41 mouse cellular contexts compared by ENCODE assay signal in genomic region chr14:34516960-34517577, GRCm38 (mm10). TPM values are rescaled to one million over a fixed set of nuclear protein-coding genes. Genes with fewer than 3 reads are reported as not detected.
"Had no signal": no experiment of that assay in that cellular context is flagged by ENCODE, and none has a peak within 500 bp of the region (broad histone marks: within the 10 kb centered on the region; RNA-seq: fewer than 3 reads in every experiment).

No protein-coding gene starts in this region.

- H3K4me3 ChIP-seq: gastrocnemius, adult 2 months; heart, embryonic 10.5 days; heart, embryonic 13.5 days; heart, embryonic 15.5 days; hindbrain, embryonic 13.5 days; hindbrain, embryonic 15.5 days; kidney, embryonic 15.5 days; limb, embryonic 10.5 days; limb, embryonic 12.5 days; liver, embryonic 13.5 days had no signal

- H3K4me2 ChIP-seq: heart, embryonic 13.5 days; heart, embryonic 15.5 days; hindbrain, embryonic 13.5 days; hindbrain, embryonic 15.5 days; kidney, embryonic 15.5 days; limb, embryonic 12.5 days; liver, embryonic 11.5 days; liver, embryonic 13.5 days had no signal

- H3K9me3 ChIP-seq: heart, embryonic 10.5 days; heart, embryonic 15.5 days; hindbrain, embryonic 13.5 days; hindbrain, embryonic 15.5 days; kidney, embryonic 15.5 days; limb, embryonic 10.5 days; limb, embryonic 12.5 days; liver, embryonic 13.5 days had no signal

- H3K36me3 ChIP-seq: heart, embryonic 10.5 days; heart, embryonic 13.5 days; heart, embryonic 15.5 days; hindbrain, embryonic 13.5 days; hindbrain, embryonic 15.5 days; kidney, embryonic 15.5 days; limb, embryonic 10.5 days; limb, embryonic 12.5 days; liver, embryonic 13.5 days had no signal

- H3K9ac ChIP-seq: heart, embryonic 13.5 days; heart, embryonic 15.5 days; hindbrain, embryonic 13.5 days; hindbrain, embryonic 15.5 days; kidney, embryonic 15.5 days; limb, embryonic 12.5 days; liver, embryonic 13.5 days had no signal

- H3K27me3 ChIP-seq: hindbrain, embryonic 13.5 days; hindbrain, embryonic 15.5 days; limb, embryonic 12.5 days had no signal

- DNase-seq: gastrocnemius, adult 2 months; gastrocnemius, postnatal 10 days; gastrocnemius, postnatal 25 days; heart, adult 18-20 months; heart, postnatal 14 days; heart, postnatal 36 days; kidney, adult 18-20 months; kidney, adult 9 months; kidney, postnatal 10 days; kidney, postnatal 25 days; kidney, postnatal 4 days; layer of hippocampus, adult 9-11 months; layer of hippocampus, postnatal 36 days; liver; liver, embryonic 13.5 days had no signal

- H3K27ac ChIP-seq: gastrocnemius, adult 2 months; heart, embryonic 10.5 days; heart, embryonic 13.5 days; heart, embryonic 15.5 days; hindbrain, embryonic 13.5 days; hindbrain, embryonic 15.5 days; hindbrain, postnatal 0 days; limb, embryonic 10.5 days; limb, embryonic 12.5 days; liver, embryonic 13.5 days had no signal

- H3K4me1 ChIP-seq: hindbrain, embryonic 13.5 days; hindbrain, embryonic 15.5 days; kidney, embryonic 15.5 days; liver, embryonic 13.5 days had no signal

- ATAC-seq: hindbrain, postnatal 0 days had no signal

RNA-seq across cellular contexts. Expression of gene 9230112D13Rik, which starts 5.5 kb away (rescaled TPM):
- total RNA-seq: gastrocnemius, adult 2 months; gastrocnemius, postnatal 10 days; gastrocnemius, postnatal 25 days; gastrocnemius, postnatal 4 days; granulocyte monocyte progenitor cell, adult 5-6 weeks; heart, adult 18-20 months; heart, adult 8-10 months; heart, postnatal 14 days; heart, postnatal 36 days; hematopoietic stem cell, adult 5-6 weeks; hindbrain, postnatal 0 days; layer of hippocampus, adult 18-20 months; layer of hippocampus, adult 8-10 months; layer of hippocampus, postnatal 14 days; layer of hippocampus, postnatal 36 days; left cerebral cortex, adult 18-20 months; left cerebral cortex, adult 8-10 months; left cerebral cortex, postnatal 14 days; left cerebral cortex, postnatal 36 days had no signal
- polyA plus RNA-seq: frontal cortex, adult 2 months; heart, embryonic 10.5 days; heart, embryonic 13.5 days; heart, embryonic 15.5 days; heart, postnatal 0 days; hindbrain, embryonic 11.5 days; hindbrain, embryonic 13.5 days; hindbrain, embryonic 15.5 days; hindbrain, postnatal 0 days; intestine, embryonic 14.5 days; kidney, embryonic 15.5 days; limb, embryonic 10.5 days; limb, embryonic 12.5 days; limb, embryonic 14.5 days; liver, embryonic 11.5 days; liver, embryonic 13.5 days had no signal
